Mouse (Mus musculus): ENCODE measurements around the gene Lbhd2.

Lbhd2 gene

DNA sequence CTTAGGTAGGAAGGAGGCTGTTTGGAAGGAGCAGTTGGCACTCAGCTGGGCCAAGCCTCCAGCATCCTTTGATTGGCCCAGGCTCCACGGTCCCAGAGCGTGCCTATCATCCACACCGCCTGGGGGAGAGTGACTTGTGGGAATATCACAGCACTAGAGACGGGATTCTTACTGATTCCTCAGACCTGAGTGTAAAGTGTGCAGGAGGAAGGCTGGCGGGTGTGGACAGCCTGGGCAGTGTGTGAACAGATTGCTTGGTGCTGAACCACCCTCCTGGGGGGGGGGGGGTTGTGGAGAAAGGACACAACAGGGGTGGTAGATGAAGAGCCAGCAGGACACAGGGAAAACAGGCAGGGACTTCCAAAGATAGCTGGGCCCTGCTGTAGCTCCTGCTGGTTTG lies 40.1 kb downstream of the Lbhd2 start:
- in situ Hi-C loops (cut with MboI, MseI) = loop anchor here (10.0 kb wide), 1 partner anchor 1468 kb away; no protein-coding TSS in a partner anchor

GRCm38 (mm10) chr12:111447350-111447749 lies 40.7 kb downstream of the Lbhd2 start:
- in situ Hi-C loops (cut with MboI, MseI) = loop anchor here (10.0 kb wide), 1 partner anchor 1467 kb away; no protein-coding TSS in a partner anchor

DNA sequence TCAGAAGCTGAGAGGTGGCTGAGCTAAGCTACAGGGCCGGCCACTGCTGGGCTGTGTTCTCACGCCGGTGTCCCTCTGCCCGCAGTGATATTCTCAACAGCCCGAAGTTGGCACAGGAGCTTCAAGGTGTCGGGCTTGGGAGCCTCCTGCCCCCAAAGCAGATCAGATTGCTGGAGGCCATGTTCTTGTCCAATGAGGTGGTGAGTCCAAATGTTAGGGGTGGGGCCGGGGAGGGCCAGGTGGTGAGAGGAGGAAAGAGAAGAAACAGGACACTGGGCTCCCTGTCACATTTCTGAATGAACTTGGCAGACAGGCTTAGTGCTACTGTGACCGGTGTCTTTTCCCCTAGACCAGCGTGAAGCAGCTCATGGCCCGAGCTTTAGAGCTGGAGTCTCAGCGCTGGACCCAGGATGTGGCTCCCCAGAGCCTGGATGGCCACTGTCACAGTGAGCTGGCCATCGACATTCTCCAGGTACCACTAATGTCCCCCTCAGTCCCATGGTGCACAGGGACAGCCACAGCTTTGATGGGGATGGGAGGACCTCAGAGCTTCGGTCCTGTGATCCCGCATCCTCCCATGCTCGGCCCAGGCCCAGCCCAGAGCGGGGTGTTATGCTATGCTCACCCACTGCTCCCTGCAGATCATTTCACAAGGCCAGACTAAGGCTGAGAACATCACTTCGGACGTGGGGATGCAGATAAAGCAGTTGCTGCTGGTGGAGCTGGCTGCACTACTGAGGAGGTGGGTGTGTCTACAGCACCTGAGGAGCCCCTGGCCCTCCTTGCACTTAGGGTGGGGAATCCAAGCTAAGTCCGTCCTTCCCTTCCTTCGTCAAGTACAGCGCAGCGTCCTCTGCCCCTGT lies 41.5 kb downstream of the Lbhd2 start:
- in situ Hi-C loops (cut with MboI, MseI) = loop anchor here (10.0 kb wide), 1 partner anchor 1467 kb away; no protein-coding TSS in a partner anchor

DNA sequence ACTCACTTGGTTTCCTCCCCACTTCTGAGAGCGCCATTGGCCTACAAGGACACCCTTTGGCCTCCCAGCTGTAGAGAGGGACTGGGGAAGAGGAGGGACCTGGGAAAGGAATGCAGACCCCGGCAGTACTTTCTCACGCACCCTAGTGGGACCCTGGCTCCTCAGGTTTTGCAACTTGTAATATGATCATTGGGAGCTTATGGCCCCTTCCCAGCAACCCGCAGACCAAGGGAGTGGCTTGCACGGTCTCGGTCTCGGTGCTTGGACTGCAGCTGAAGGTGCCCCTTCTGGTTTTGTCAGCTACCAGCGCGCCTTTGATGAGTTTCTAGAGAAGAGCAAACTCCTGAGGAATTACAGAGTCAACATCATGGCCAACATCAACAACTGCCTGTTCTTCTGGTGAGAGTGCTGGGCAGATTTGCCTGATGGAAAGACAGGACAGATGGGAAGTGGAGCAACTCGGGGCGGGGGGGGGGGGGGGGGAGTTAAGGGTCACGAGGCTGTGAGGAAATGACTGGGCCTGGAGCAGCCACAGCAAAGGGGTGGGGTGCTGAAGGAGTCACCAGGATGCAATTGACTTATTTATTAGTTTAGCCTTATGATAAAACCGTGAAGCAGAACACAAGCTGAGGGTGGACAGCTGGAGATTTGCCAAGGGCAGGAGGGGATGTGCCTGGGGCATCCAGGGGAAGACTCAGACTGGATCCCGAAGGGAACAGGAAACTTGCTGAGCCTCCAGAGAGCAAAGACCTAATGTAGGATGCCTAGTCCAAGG lies 42.5 kb downstream of the Lbhd2 start:
- in situ Hi-C loops (cut with MboI, MseI) = loop anchor here (10.0 kb wide), 1 partner anchor 1466 kb away; no protein-coding TSS in a partner anchor

DNA sequence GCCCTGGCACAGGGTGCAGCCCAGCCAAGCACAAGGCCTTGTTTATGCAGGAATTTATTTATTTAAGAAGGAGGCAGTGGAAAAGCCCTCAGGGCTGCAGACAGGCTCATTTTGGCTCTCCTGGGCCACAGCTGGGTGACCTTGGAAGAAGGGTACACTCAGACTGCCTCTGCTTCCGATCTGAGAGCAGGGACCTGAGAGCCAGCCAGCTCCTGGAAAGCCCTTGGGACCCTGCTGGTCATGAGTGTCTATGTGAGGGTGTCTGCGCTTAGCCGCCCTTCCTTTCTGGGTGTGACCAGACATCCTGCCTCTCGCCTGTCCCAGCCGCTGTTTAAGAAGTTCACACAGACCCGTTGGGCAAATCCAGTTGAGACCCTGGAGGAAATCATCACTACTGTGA lies 43.8 kb downstream of the Lbhd2 start:
- in situ Hi-C loops (cut with MboI, MseI) = no loop called here

GRCm38 (mm10) chr12:111451561-111451960 lies 45.0 kb downstream of the Lbhd2 start:
- in situ Hi-C loops (cut with MboI, MseI) = no loop called here

DNA sequence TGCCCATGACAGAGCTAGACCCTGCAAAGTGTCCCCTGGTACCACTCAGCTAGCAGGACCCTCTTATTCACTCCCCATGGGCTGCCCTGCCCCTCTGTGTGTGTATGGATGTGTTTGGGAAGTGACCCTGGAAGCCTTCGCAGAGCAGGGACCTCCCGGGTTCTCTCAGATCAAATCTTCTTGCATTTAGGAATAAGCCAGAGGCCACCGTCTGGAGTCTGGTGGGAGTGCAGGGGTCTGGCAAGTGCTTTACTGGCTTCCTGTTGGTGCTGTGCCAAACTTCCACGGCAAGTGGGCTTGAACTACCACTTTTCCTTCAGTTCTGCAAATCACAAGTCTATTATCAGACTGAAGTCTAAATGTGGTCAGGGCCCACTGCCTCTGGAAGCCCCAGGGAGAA lies 47.4 kb downstream of the Lbhd2 start:
- in situ Hi-C loops (cut with MboI, MseI) = no loop called here

- in situ Hi-C loops (cut with MboI, MseI) = loop anchor here (5.0 kb wide), 1 partner anchor 37 kb away; the partner anchor contains the start of gene Exoc3l4
Observed at GRCm38 (mm10) chr12:111454543-111455280, 48.1 kb downstream of the Lbhd2 start.

GRCm38 (mm10) chr12:111455311-111455846 lies 48.8 kb downstream of the Lbhd2 start:
- in situ Hi-C loops (cut with MboI, MseI) = loop anchor here (5.0 kb wide), 1 partner anchor 38 kb away; the partner anchor contains the start of gene Exoc3l4

GRCm38 (mm10) chr12:111455860-111456259 lies 49.3 kb downstream of the Lbhd2 start:
- in situ Hi-C loops (cut with MboI, MseI) = loop anchor here (5.0 kb wide), 1 partner anchor 39 kb away; the partner anchor contains the start of gene Exoc3l4

DNA sequence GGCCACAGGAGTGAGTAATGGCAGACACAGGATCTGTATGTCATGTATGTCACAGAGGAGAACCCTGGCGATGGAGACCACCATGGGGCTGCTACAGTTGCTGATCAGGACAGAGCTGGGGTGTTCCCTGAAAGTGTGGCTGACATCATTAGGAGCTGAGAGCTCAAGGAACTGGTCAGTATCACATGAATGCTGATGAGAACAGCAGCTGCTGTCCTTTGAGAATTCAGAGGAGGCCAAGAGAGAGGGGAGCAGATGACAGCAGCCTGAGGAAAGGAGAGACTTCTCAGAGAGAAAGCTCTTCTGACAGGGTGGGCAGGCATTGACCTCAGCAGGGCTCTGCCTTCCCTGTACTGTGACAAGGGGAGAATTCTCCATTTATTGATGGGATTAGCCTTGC lies 51.1 kb downstream of the Lbhd2 start:
- in situ Hi-C loops (cut with MboI, MseI) = loop anchor here (5.0 kb wide), 1 partner anchor 40 kb away; the partner anchor contains the start of gene Exoc3l4

Data from T-helper 2 cell (primary cell).